Mouse (Mus musculus): ENCODE measurements around the gene Gm20388. TPM values are rescaled to one million over a fixed set of nuclear protein-coding genes. Genes with fewer than 3 reads are reported as not detected.
A peak's percentile ranks its signal among the peaks of the same experiment; 100 is the strongest.

The Gm20388 gene
- polyA plus RNA-seq, 1 experiment from 2014 or later: 1.7 TPM

GRCm38 (mm10) chr8:120006645-120007160 is 96.1 kb downstream of the Gm20388 start:
- DNase-seq (ENCODE audit: low spot score): no peak
- Histone ChIP-seq H3K4me3 (no peak overlapping the region), H3K4me1 (replicated peaks) (peaks cover 48% of the 10 kb centered on the region), H3K36me3 (no peaks in the 10 kb centered on the region), H3K27me3 (ENCODE audit: insufficient read depth, poor library complexity, severe bottlenecking) (peaks cover 7% of the 10 kb centered on the region; the same call in 1 of the 2 replicates), H3K27ac (0 out of 2 replicates have a peak overlapping the region, but pooled peaks have one; percentile 35), H3K9me3 (no peaks in the 10 kb centered on the region)
- 43% methylated on average over 9 of the region's 9 CpGs for WGBS

GRCm38 (mm10) chr8:120007178-120007577 is 96.5 kb downstream of the Gm20388 start:
- Histone ChIP-seq H3K36me3 (no peaks in the 10 kb centered on the region), H3K4me3 (no peak overlapping the region), H3K4me1 (replicated peaks) (peaks cover 47% of the 10 kb centered on the region), H3K27ac (no peak overlapping the region), H3K9me3 (no peaks in the 10 kb centered on the region), H3K27me3 (ENCODE audit: insufficient read depth, poor library complexity, severe bottlenecking) (peaks cover 11% of the 10 kb centered on the region)
- no peak for DNase-seq (ENCODE audit: low spot score)
- WGBS: 79% methylated on average over 9 of the region's 9 CpGs

GRCm38 (mm10) chr8:120009284-120009683 is 98.6 kb downstream of the Gm20388 start:
- Histone ChIP-seq H3K27ac (no peak overlapping the region), H3K4me1 (replicated peaks) (peaks cover 41% of the 10 kb centered on the region), H3K36me3 (no peaks in the 10 kb centered on the region), H3K4me3 (no peak overlapping the region), H3K27me3 (ENCODE audit: insufficient read depth, poor library complexity, severe bottlenecking) (peaks cover 27% of the 10 kb centered on the region), H3K9me3 (no peaks in the 10 kb centered on the region)
- DNase-seq (ENCODE audit: low spot score): no peak
- WGBS: 77% methylated on average over 6 of the region's 6 CpGs

DNA sequence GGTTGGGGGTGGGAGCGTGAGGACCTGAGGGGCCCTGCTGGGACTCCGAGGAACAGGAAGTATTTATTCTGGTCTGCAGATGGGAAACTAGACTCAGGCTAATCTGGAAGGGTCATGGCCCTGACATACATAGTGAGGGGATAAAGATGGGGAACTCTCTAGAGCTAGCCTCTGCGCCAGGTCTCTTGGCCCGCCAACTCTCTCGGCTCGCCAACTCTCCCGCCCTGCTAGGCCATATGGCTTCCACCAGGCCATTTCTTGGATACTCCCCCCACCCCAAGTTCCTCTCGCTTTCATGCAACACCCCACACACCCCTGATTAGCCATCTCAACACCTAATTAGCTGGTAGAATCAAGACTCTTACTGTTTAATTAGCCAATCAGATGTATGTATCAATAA is 101.8 kb downstream of the Gm20388 start:
- no peak for DNase-seq (ENCODE audit: low spot score)
- 90% methylated on average over 8 of the region's 8 CpGs for WGBS
- H3K4me1 ChIP-seq (replicated peaks): peaks cover 26% of the 10 kb centered on the region

DNA sequence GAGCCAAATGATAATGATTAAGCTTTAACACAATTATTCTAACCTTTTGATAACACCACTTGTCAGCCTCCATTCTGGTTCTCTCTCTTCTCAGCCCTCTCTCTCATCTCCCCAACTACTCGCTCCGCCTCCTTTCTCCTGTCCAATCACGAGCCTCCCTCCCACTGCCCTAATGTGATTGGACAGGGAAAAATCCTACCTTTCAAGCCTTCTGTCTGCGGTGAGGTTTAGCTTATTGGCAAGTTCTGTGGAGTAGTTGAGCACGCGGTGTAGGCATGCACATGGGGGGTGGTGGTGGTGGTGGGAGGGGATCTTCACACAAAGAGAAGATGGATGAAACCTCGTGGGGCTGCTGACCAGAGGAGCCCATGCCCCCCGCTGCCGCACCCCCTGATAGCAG is 102.3 kb downstream of the Gm20388 start:
- Histone ChIP-seq H3K36me3 (no peaks in the 10 kb centered on the region), H3K27me3 (ENCODE audit: insufficient read depth, poor library complexity, severe bottlenecking) (peaks cover 31% of the 10 kb centered on the region), H3K4me3 (no peak overlapping the region), H3K4me1 (replicated peaks) (peaks cover 29% of the 10 kb centered on the region), H3K9me3 (no peaks in the 10 kb centered on the region), H3K27ac (peak overlapping the region; percentile 59; the same call in 1 of the 2 replicates)
- no peak for DNase-seq (ENCODE audit: low spot score)
- WGBS: 34% methylated on average over 9 of the region's 9 CpGs

More for the DNA sequence above, 101.8 kb downstream of the Gm20388 start:
- Histone ChIP-seq H3K27me3 (ENCODE audit: insufficient read depth, poor library complexity, severe bottlenecking) (peaks cover 30% of the 10 kb centered on the region), H3K9me3 (no peaks in the 10 kb centered on the region), H3K36me3 (no peaks in the 10 kb centered on the region), H3K27ac (no peak overlapping the region), H3K4me3 (no peak overlapping the region)

- no peak overlapping the region for H3K27ac ChIP-seq
- no peak for DNase-seq (ENCODE audit: low spot score)
- WGBS: 70% methylated on average over 15 of the region's 15 CpGs
- no peaks in the 10 kb centered on the region for H3K36me3 ChIP-seq
- H3K9me3 ChIP-seq: no peaks in the 10 kb centered on the region
- peaks cover 37% of the 10 kb centered on the region for H3K27me3 ChIP-seq (ENCODE audit: insufficient read depth, poor library complexity, severe bottlenecking)
- H3K4me1 ChIP-seq (replicated peaks): peaks cover 41% of the 10 kb centered on the region
- no peak overlapping the region for H3K4me3 ChIP-seq
Observed at GRCm38 (mm10) chr8:120014267-120015023, 103.8 kb downstream of the Gm20388 start.

- 90% methylated on average over 8 of the region's 8 CpGs for WGBS
- H3K27me3 ChIP-seq (ENCODE audit: insufficient read depth, poor library complexity, severe bottlenecking): peaks cover 50% of the 10 kb centered on the region
- peaks cover 48% of the 10 kb centered on the region for H3K4me1 ChIP-seq (replicated peaks)
- no peaks in the 10 kb centered on the region for H3K36me3 ChIP-seq
- no peak overlapping the region for H3K27ac ChIP-seq
- no peaks in the 10 kb centered on the region for H3K9me3 ChIP-seq
- no peak overlapping the region for H3K4me3 ChIP-seq
- no peak for DNase-seq (ENCODE audit: low spot score)
Observed at GRCm38 (mm10) chr8:120015916-120016315, 105.3 kb downstream of the Gm20388 start.

- Histone ChIP-seq H3K4me3 (no peak overlapping the region), H3K27me3 (ENCODE audit: insufficient read depth, poor library complexity, severe bottlenecking) (peaks cover 52% of the 10 kb centered on the region), H3K27ac (no peak overlapping the region), H3K9me3 (no peaks in the 10 kb centered on the region), H3K36me3 (no peaks in the 10 kb centered on the region), H3K4me1 (replicated peaks) (peaks cover 53% of the 10 kb centered on the region)
- DNase-seq (ENCODE audit: low spot score): no peak
- whole genome bisulfite sequencing: 89% methylated on average over 7 of the region's 7 CpGs
Observed at GRCm38 (mm10) chr8:120016424-120016823, 105.8 kb downstream of the Gm20388 start.

- 91% methylated on average over 13 of the region's 13 CpGs for WGBS
- no peak overlapping the region for H3K27ac ChIP-seq
- no peaks in the 10 kb centered on the region for H3K9me3 ChIP-seq
- peaks cover 47% of the 10 kb centered on the region; the same call in 1 of the 2 replicates for H3K27me3 ChIP-seq (ENCODE audit: insufficient read depth, poor library complexity, severe bottlenecking)
- no peaks in the 10 kb centered on the region for H3K36me3 ChIP-seq
- H3K4me3 ChIP-seq: no peak overlapping the region
- peaks cover 59% of the 10 kb centered on the region for H3K4me1 ChIP-seq (replicated peaks)
- DNase-seq (ENCODE audit: low spot score): no peak
Observed at GRCm38 (mm10) chr8:120017349-120017748, 106.7 kb downstream of the Gm20388 start.

DNA sequence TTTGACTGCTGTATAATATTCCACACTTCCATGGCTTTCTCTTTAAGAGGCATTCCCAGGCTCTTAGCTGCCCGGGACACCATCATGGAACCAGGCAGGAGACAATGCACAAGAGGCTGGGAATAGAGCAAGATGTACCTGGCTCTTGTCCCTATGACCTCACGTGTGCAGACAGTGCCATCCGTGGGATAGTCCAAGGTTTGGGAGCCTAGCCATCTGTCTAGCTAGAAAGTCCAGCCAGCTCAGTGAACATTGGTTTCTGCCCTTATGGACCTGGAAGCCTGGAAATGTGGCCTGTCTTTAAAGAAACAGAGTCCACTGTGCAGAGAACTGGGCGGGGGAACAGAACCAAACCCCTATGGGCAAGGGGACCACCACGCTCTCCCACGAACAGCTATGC is 107.1 kb downstream of the Gm20388 start:
- Histone ChIP-seq H3K9me3 (no peaks in the 10 kb centered on the region), H3K36me3 (no peaks in the 10 kb centered on the region), H3K27ac (peak overlapping the region; percentile 59), H3K4me3 (no peak overlapping the region), H3K27me3 (ENCODE audit: insufficient read depth, poor library complexity, severe bottlenecking) (peaks cover 45% of the 10 kb centered on the region; the same call in 1 of the 2 replicates), H3K4me1 (replicated peaks) (peaks cover 59% of the 10 kb centered on the region)
- no peak for DNase-seq (ENCODE audit: low spot score)
- 94% methylated on average over 6 of the region's 6 CpGs for WGBS

GRCm38 (mm10) chr8:120018379-120018778 is 107.7 kb downstream of the Gm20388 start:
- Histone ChIP-seq H3K27ac (peak overlapping the region; percentile 59), H3K4me3 (no peak overlapping the region), H3K27me3 (ENCODE audit: insufficient read depth, poor library complexity, severe bottlenecking) (peaks cover 40% of the 10 kb centered on the region; the same call in 1 of the 2 replicates), H3K36me3 (no peaks in the 10 kb centered on the region), H3K9me3 (no peaks in the 10 kb centered on the region), H3K4me1 (replicated peaks) (peaks cover 54% of the 10 kb centered on the region)
- WGBS: 45% methylated on average over 6 of the region's 6 CpGs
- DNase-seq (ENCODE audit: low spot score): peak; percentile 48

DNA sequence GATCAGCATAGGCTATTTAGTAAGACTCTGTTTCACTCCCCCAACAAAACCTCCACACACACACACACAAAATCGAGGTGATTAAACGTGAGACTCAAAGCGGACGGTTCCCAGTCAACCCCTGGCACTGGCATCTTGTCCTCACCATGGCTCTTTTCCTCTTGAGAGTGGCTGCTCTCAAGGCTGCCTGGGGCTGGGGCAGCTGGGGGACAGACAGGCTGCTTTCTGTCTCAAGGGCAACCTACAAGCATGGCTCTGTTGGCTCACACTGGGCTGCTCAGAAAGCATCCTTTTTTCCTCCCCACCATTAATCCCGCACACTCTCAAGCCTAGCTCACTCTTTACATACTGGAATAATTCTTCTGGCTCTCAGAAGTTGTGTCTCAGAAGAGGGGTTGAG is 108.7 kb downstream of the Gm20388 start:
- Histone ChIP-seq H3K4me1 (replicated peaks) (peaks cover 45% of the 10 kb centered on the region), H3K27ac (peak overlapping the region; percentile 57; the same call in 1 of the 2 replicates), H3K36me3 (no peaks in the 10 kb centered on the region), H3K9me3 (no peaks in the 10 kb centered on the region), H3K4me3 (no peak overlapping the region), H3K27me3 (ENCODE audit: insufficient read depth, poor library complexity, severe bottlenecking) (peaks cover 32% of the 10 kb centered on the region; the same call in 1 of the 2 replicates)
- WGBS: 91% methylated on average over 5 of the region's 5 CpGs
- no peak for DNase-seq (ENCODE audit: low spot score)

- DNase-seq (ENCODE audit: low spot score): no peak
- WGBS: 76% methylated on average over 7 of the region's 7 CpGs
- no peaks in the 10 kb centered on the region for H3K36me3 ChIP-seq
- H3K27me3 ChIP-seq (ENCODE audit: insufficient read depth, poor library complexity, severe bottlenecking): peaks cover 30% of the 10 kb centered on the region; the same call in 1 of the 2 replicates
- H3K27ac ChIP-seq: no peak overlapping the region
- H3K4me3 ChIP-seq: no peak overlapping the region
- H3K9me3 ChIP-seq: no peaks in the 10 kb centered on the region
- peaks cover 39% of the 10 kb centered on the region for H3K4me1 ChIP-seq (replicated peaks)
Observed at GRCm38 (mm10) chr8:120020298-120020697, 109.7 kb downstream of the Gm20388 start.

All from hindbrain, embryonic 10.5 days (tissue).